ENCODE assay signal across 8 mouse cellular contexts in the genomic region with DNA sequence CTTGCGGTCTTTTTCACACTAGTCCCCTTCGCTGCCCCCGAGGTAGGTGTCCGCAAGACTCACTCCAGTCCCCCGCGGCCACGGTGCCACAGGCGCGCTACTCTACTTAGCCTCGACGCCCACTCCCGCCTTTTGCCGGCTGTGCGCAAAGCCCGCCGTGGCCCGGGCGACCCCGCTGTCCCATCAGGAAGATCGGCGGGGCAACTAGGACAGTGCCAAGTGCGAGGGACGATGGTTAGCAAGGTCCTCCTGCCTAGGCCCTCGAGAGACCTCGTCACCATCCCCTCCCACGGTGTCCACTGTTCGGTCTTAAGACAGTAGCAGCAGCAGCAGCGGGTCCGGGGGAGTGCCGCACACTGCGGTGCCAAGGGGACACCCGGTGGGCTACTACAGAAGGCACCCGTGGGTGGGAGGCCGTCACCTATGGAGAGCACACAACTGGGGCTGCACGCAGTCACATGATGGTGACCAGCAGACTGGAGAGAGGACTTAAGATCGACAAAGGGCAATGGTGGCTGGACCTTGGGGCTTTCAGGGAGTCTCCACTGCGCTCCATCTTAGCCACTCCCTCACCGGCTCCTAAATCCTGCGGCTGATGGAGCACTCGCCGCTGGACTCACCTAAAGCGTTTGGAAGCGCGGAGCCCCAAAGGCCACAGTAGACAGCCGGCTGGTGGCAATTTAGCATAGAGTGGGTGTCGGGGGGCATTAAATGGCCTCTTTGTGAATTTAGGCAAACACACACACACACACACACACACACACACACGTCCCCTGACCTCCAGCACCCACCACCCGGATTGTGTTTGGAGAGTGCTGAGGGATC. TPM values are rescaled to one million over a fixed set of nuclear protein-coding genes. Genes with fewer than 3 reads are reported as not detected.
DNase-seq lines count a peak whose midpoint lies in the region; ATAC-seq and TF ChIP-seq lines count a peak whose summit lies in the region.

No protein-coding gene starts in this region.

- 0 out of 2 replicates have a peak, but pooled peaks have one; percentile 8 for ATAC-seq in stomach, postnatal 0 days (ENCODE audit: low FRiP score, low TSS enrichment)
- ATAC-seq in erythroid progenitor cell, adult 5-6 weeks (replicated peaks; ENCODE audit: low FRiP score, poor library complexity, severe bottlenecking): no peak

- WGBS in limb, embryonic 10.5 days: under 1% methylated on average over 48 of the region's 48 CpGs
- WGBS in stomach, postnatal 0 days: 35% methylated on average over 48 of the region's 48 CpGs

- H3K27me3 ChIP-seq in limb, embryonic 10.5 days (ENCODE audit: low read depth, poor library complexity, severe bottlenecking): peaks cover 100% of the 10 kb centered on the region
- H3K27me3 ChIP-seq in stomach, postnatal 0 days (ENCODE audit: control insufficient read depth, insufficient read depth, low read length): no peaks in the 10 kb centered on the region

- no peaks in the 10 kb centered on the region for H3K9me3 ChIP-seq in limb, embryonic 10.5 days (replicated peaks)
- no peaks in the 10 kb centered on the region for H3K9me3 ChIP-seq in stomach, postnatal 0 days (ENCODE audit: control insufficient read depth, low read length)

- no peaks in the 10 kb centered on the region for H3K36me3 ChIP-seq in limb, embryonic 10.5 days
- H3K36me3 ChIP-seq in stomach, postnatal 0 days (ENCODE audit: control insufficient read depth, insufficient read depth, low read length): 0 out of 2 replicates have a peak, but pooled peaks cover 2% of the 10 kb centered on the region

- no peak for TF ChIP-seq EP300 in stomach, postnatal 0 days (optimal IDR thresholded peaks at IDR 0.05)

- peak overlapping the region; percentile 14; the same call in 1 of the 2 replicates for H3K4me3 ChIP-seq in limb, embryonic 10.5 days
- H3K4me3 ChIP-seq in stomach, postnatal 0 days (ENCODE audit: low read depth, low read length): peak overlapping the region; percentile 27

- H3K9ac ChIP-seq in stomach, postnatal 0 days (ENCODE audit: low read length): peak overlapping the region; percentile 35

- TF ChIP-seq CTCF in stomach, postnatal 0 days (IDR thresholded peaks at IDR 0.05; ENCODE audit: low read depth): no peak

- 0 out of 2 replicates have a peak overlapping the region, but pooled peaks have one; percentile 33 for H3K27ac ChIP-seq in limb, embryonic 10.5 days
- no peak overlapping the region for H3K27ac ChIP-seq in stomach, postnatal 0 days (replicated peaks)

- peak; percentile 42 for DNase-seq in embryo, embryonic 10.5 days (ENCODE audit: low spot score)
- DNase-seq in embryo, embryonic 9.5 days (ENCODE audit: extremely low spot score): no peak
- DNase-seq in right cerebral cortex, postnatal 25 days: peak; percentile 38
- DNase-seq in right cerebral cortex, postnatal 4 days: no peak
- peak; percentile 73 for DNase-seq in limb, embryonic 10.5 days (ENCODE audit: low spot score)
- DNase-seq in stomach, postnatal 0 days (ENCODE audit: low spot score): no peak
- no peak for DNase-seq in adrenal gland, adult 18-20 months (ENCODE audit: low spot score in 2 of 2)

- peaks cover 55% of the 10 kb centered on the region for H3K4me1 ChIP-seq in limb, embryonic 10.5 days
- peaks cover 36% of the 10 kb centered on the region for H3K4me1 ChIP-seq in stomach, postnatal 0 days (replicated peaks; ENCODE audit: control insufficient read depth, insufficient read depth)

- peak overlapping the region; percentile 56 for H3K4me2 ChIP-seq in stomach, postnatal 0 days (replicated peaks; ENCODE audit: low read depth)

RNA-seq across cellular contexts. Expression of gene Nfix, which starts 15.3 kb away (rescaled TPM):
- 0.24 and 2.1 TPM in 2 replicates for polyA plus RNA-seq in limb, embryonic 10.5 days (2016; fragmentation: Nextera tagmentation; extraction: Ambion mirVana)
- 36.5 and 36.6 TPM in 2 replicates for polyA plus RNA-seq in stomach, postnatal 0 days (2015; fragmentation: Nextera tagmentation; extraction: Ambion mirVana)
- total RNA-seq in adrenal gland, adult 18-20 months (2021): 100 to 1,000 TPM in 1 of 2 experiments, 10 to 100 TPM in 1; 92.2 to 127 TPM
- 53.7 and 76.0 TPM in 2 replicates for total RNA-seq in erythroid progenitor cell, adult 5-6 weeks (2015; ENCODE audit: low replicate concordance)
- total RNA-seq in erythroid progenitor cell, adult 5-6 weeks (2017; ENCODE audit: low replicate concordance): 33.6 and 36.8 TPM in 2 replicates

RNA-seq across cellular contexts. Expression of gene Dand5, which starts 37.7 kb away (rescaled TPM):
- polyA plus RNA-seq in limb, embryonic 10.5 days (2016; fragmentation: Nextera tagmentation; extraction: Ambion mirVana): 1.9 and 2.7 TPM in 2 replicates
- 3.3 TPM in 2 replicates for polyA plus RNA-seq in stomach, postnatal 0 days (2015; fragmentation: Nextera tagmentation; extraction: Ambion mirVana)
- total RNA-seq in adrenal gland, adult 18-20 months (2021): 10 to 100 TPM; 10.6 to 10.8 TPM
- total RNA-seq in erythroid progenitor cell, adult 5-6 weeks (2015; ENCODE audit: low replicate concordance): 2.5 and 3.8 TPM in 2 replicates
- 5.4 and 6.7 TPM in 2 replicates for total RNA-seq in erythroid progenitor cell, adult 5-6 weeks (2017; ENCODE audit: low replicate concordance)

RNA-seq across cellular contexts. Expression of gene Gadd45gip1, which starts 46.4 kb away (rescaled TPM):
- polyA plus RNA-seq in limb, embryonic 10.5 days (2016; fragmentation: Nextera tagmentation; extraction: Ambion mirVana): 51.7 and 54.4 TPM in 2 replicates
- polyA plus RNA-seq in stomach, postnatal 0 days (2015; fragmentation: Nextera tagmentation; extraction: Ambion mirVana): 38.5 and 39.3 TPM in 2 replicates
- total RNA-seq in adrenal gland, adult 18-20 months (2021): 10 to 100 TPM; 62.0 to 71.1 TPM
- 6.7 and 7.6 TPM in 2 replicates for total RNA-seq in erythroid progenitor cell, adult 5-6 weeks (2015; ENCODE audit: low replicate concordance)
- 11.3 and 16.4 TPM in 2 replicates for total RNA-seq in erythroid progenitor cell, adult 5-6 weeks (2017; ENCODE audit: low replicate concordance)

RNA-seq across cellular contexts. Expression of gene Rad23a, which starts 55.6 kb away (rescaled TPM):
- polyA plus RNA-seq in limb, embryonic 10.5 days (2016; fragmentation: Nextera tagmentation; extraction: Ambion mirVana): 119 and 122 TPM in 2 replicates
- 69.8 and 70.6 TPM in 2 replicates for polyA plus RNA-seq in stomach, postnatal 0 days (2015; fragmentation: Nextera tagmentation; extraction: Ambion mirVana)
- 100 to 1,000 TPM; 109 to 113 TPM for total RNA-seq in adrenal gland, adult 18-20 months (2021)
- total RNA-seq in erythroid progenitor cell, adult 5-6 weeks (2015; ENCODE audit: low replicate concordance): 273 and 355 TPM in 2 replicates
- 296 and 306 TPM in 2 replicates for total RNA-seq in erythroid progenitor cell, adult 5-6 weeks (2017; ENCODE audit: low replicate concordance)

Comparison
In these comparisons a context has a peak if more than half of its experiments do, and no peak if none do; other contexts are left out.
1. DNase-seq: peak in embryo, embryonic 10.5 days (single experiment), right cerebral cortex, postnatal 25 days (single experiment) and limb, embryonic 10.5 days (single experiment); none in embryo, embryonic 9.5 days (single experiment), right cerebral cortex, postnatal 4 days (single experiment), stomach, postnatal 0 days (single experiment) and adrenal gland, adult 18-20 months (0 of 2).